ENCODE assay signal across 14 mouse cellular contexts in the genomic region with DNA sequence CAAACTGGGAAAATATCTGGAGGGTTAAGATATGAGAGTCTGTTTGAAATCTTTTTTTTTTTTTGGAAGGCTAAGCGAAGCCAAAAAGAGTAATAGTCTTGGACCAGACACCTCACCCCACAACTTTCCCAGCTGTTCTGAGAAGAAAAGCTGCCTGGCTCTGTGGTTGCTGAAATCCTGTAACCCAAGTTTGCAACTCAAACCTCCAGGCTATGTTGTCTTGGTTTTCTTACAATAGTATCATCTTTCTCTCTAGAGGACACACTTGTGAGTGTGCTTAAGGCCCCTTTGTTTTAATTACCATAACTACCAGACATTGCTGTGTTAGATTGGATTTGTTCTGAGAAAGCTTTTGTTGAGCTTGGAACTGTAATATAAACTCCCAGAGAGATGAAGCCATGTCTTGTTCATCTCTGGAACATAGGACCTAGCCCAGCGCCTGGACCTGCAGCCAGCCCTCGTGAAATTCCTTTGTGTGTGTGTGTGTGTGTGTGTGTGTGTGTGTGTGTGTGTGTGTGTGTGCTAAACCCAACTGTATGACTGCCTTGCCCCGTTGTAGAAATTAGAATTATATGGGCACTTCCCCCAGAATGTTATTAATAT.
DNase-seq lines count a peak whose midpoint lies in the region; ATAC-seq and TF ChIP-seq lines count a peak whose summit lies in the region.
"Had no signal": no experiment of that assay in that cellular context is flagged by ENCODE, and none has a peak within 500 bp of the region (broad histone marks: within the 10 kb centered on the region; RNA-seq: fewer than 3 reads in every experiment).

No protein-coding gene starts in this region.

- H3K4me1 ChIP-seq in heart, embryonic 12.5 days (replicated peaks), result no peaks in the 10 kb centered on the region
- H3K4me1 ChIP-seq in limb, embryonic 14.5 days (ENCODE audit: control insufficient read depth, insufficient read depth, low read length), result peaks cover 3% of the 10 kb centered on the region; the same call in 1 of the 2 replicates
- H3K4me1 ChIP-seq: forebrain, embryonic 15.5 days had no signal

- no peak overlapping the region for H3K4me2 ChIP-seq in heart, embryonic 12.5 days
- no peak overlapping the region for H3K4me2 ChIP-seq in limb, embryonic 14.5 days (replicated peaks; ENCODE audit: low read depth, low read length, severe bottlenecking)
- H3K4me2 ChIP-seq: forebrain, embryonic 15.5 days had no signal

- no peak for TF ChIP-seq CTCF in Patski (IDR thresholded peaks at IDR 0.05)

- WGBS in heart, embryonic 12.5 days, result 69% methylated on average over 4 of the region's 4 CpGs
- WGBS in limb, embryonic 14.5 days, result 28% methylated on average over 4 of the region's 4 CpGs

- intact Hi-C loops in left cerebral cortex, postnatal 14 days (cut with DNase I), result no loop called here

- no peaks in the 10 kb centered on the region for H3K9me3 ChIP-seq in heart, embryonic 12.5 days (replicated peaks)
- H3K9me3 ChIP-seq in limb, embryonic 14.5 days (ENCODE audit: control insufficient read depth, low read length), result no peaks in the 10 kb centered on the region
- H3K9me3 ChIP-seq: forebrain, embryonic 15.5 days had no signal

- no peak overlapping the region for H3K27ac ChIP-seq in heart, embryonic 12.5 days (ENCODE audit: poor library complexity, severe bottlenecking)
- no peak overlapping the region for H3K27ac ChIP-seq in limb, embryonic 14.5 days (replicated peaks; ENCODE audit: low read depth, low read length)
- H3K27ac ChIP-seq: forebrain, embryonic 15.5 days; hindbrain, postnatal 0 days had no signal

- CTCF ChIA-PET in Patski (lab: Charles Lee), result interaction anchor here (1.6 to 2.1 kb wide), 2 partner anchors 19 to 114 kb away, joined by 3 to 5 read pairs; no protein-coding TSS in a partner anchor

- H3K27me3 ChIP-seq in heart, embryonic 12.5 days (replicated peaks), result no peaks in the 10 kb centered on the region
- no peaks in the 10 kb centered on the region for H3K27me3 ChIP-seq in Patski
- 0 out of 2 replicates have a peak, but pooled peaks cover 4% of the 10 kb centered on the region for H3K27me3 ChIP-seq in limb, embryonic 14.5 days (ENCODE audit: control insufficient read depth, insufficient read depth, low read length)
- H3K27me3 ChIP-seq: forebrain, embryonic 15.5 days had no signal

- no peak for ATAC-seq in heart, embryonic 12.5 days (ENCODE audit: insufficient number of reproducible peaks, low FRiP score)
- no peak for ATAC-seq in Patski
- ATAC-seq in limb, embryonic 14.5 days (ENCODE audit: low FRiP score, low read depth), result peak; percentile 65; the same call in 1 of the 2 replicates
- ATAC-seq: CD4-positive, CD25-positive, alpha-beta regulatory T cell, adult 4 months; forebrain, embryonic 15.5 days; hindbrain, postnatal 0 days had no signal

- no peak overlapping the region for H3K4me3 ChIP-seq in heart, embryonic 12.5 days
- no peak overlapping the region for H3K4me3 ChIP-seq in limb, embryonic 14.5 days (replicated peaks; ENCODE audit: low read length)
- H3K4me3 ChIP-seq: forebrain, embryonic 15.5 days had no signal

- H3K9ac ChIP-seq in heart, embryonic 12.5 days, result no peak overlapping the region
- H3K9ac ChIP-seq in limb, embryonic 14.5 days (ENCODE audit: low read depth, low read length, severe bottlenecking), result no peak overlapping the region
- H3K9ac ChIP-seq: forebrain, embryonic 15.5 days had no signal

- TF ChIP-seq POLR2A in limb, embryonic 14.5 days (IDR thresholded peaks at IDR 0.05; ENCODE audit: borderline replicate concordance, extremely low read depth, insufficient read depth, insufficient read length), result no peak

- in situ Hi-C loops in Patski (cut with MboI; ENCODE audit: low pct_unique_long_range_greater_than_20kb), result no loop called here

- H3K36me3 ChIP-seq in heart, embryonic 12.5 days, result no peaks in the 10 kb centered on the region
- H3K36me3 ChIP-seq in limb, embryonic 14.5 days (ENCODE audit: control insufficient read depth, insufficient read depth, low read length), result no peaks in the 10 kb centered on the region
- H3K36me3 ChIP-seq: forebrain, embryonic 15.5 days had no signal

- POLR2A ChIA-PET in Patski (lab: Charles Lee), result no interaction called here

- peak; percentile 31 to 39 for DNase-seq in heart, adult 9 months (ENCODE audit: low spot score in 2 of 2)
- DNase-seq in 3T3-L1 (ENCODE audit: low read depth, low spot score) (peak; percentile 33), Patski (ENCODE audit: low read depth, low spot score) (peak; percentile 10)
- peak; percentile 44 for DNase-seq in limb, embryonic 14.5 days (ENCODE audit: low spot score)
- DNase-seq in left cerebral cortex, postnatal 14 days (ENCODE audit: low spot score in 2 of 2), result no peak
- DNase-seq in adrenal gland, postnatal 10 days, result no peak
- DNase-seq: cerebellum, postnatal 36 days; kidney, adult 8-10 months; layer of hippocampus, postnatal 36 days; left cerebral cortex, postnatal 4 days had no signal

Comparison
In these comparisons a context has a peak if more than half of its experiments do, and no peak if none do; other contexts are left out.
1. DNase-seq: peak in heart, adult 9 months (2 of 2), 3T3-L1 (single experiment), Patski (single experiment) and limb, embryonic 14.5 days (single experiment); none in left cerebral cortex, postnatal 14 days (0 of 2) and adrenal gland, postnatal 10 days (single experiment).